Mouse (Mus musculus) lung, postnatal 14 days (tissue): ENCODE results near the gene Pold1.

Experiments
- DNase-seq: peaks from one replicate; pipeline ENCODE4 v3.0.0; 2021

Gene Pold1

GRCm38 (mm10) chr7:44542555-44542954, 6.1 kb downstream of the Pold1 start:
- no peak for DNase-seq

GRCm38 (mm10) chr7:44538756-44539624, 9.7 kb downstream of the Pold1 start:
- no peak for DNase-seq

- no peak for DNase-seq
Observed at GRCm38 (mm10) chr7:44537496-44537895, 11.2 kb downstream of the Pold1 start.

GRCm38 (mm10) chr7:44537009-44537408, 11.6 kb downstream of the Pold1 start:
- no peak for DNase-seq

GRCm38 (mm10) chr7:44536590-44536968, 12.1 kb downstream of the Pold1 start:
- DNase-seq = peak; percentile 72

GRCm38 (mm10) chr7:44535657-44536589, 12.7 kb downstream of the Pold1 start:
- no peak for DNase-seq

GRCm38 (mm10) chr7:44534656-44535441, 13.8 kb downstream of the Pold1 start:
- DNase-seq = no peak

- DNase-seq = no peak
Observed at GRCm38 (mm10) chr7:44534242-44534641, 14.4 kb downstream of the Pold1 start.

GRCm38 (mm10) chr7:44533746-44534045, 15.0 kb downstream of the Pold1 start:
- no peak for DNase-seq

- no peak for DNase-seq
Observed at GRCm38 (mm10) chr7:44532918-44533745, 15.5 kb downstream of the Pold1 start.

GRCm38 (mm10) chr7:44531946-44532732, 16.5 kb downstream of the Pold1 start, which contains the start of gene Spib:
TSS of gene Spib (minus strand) at chr7:44532071.
- DNase-seq = no peak

GRCm38 (mm10) chr7:44531207-44531606, 17.4 kb downstream of the Pold1 start:
- no peak for DNase-seq

- no peak for DNase-seq
Observed at GRCm38 (mm10) chr7:44530507-44530906, 18.1 kb downstream of the Pold1 start.

- no peak for DNase-seq
Observed at GRCm38 (mm10) chr7:44529518-44529917, 19.1 kb downstream of the Pold1 start.

GRCm38 (mm10) chr7:44527483-44528398, 20.9 kb downstream of the Pold1 start:
- peak; percentile 77 for DNase-seq

- no peak for DNase-seq
Observed at GRCm38 (mm10) chr7:44526414-44527154, 22.1 kb downstream of the Pold1 start.

GRCm38 (mm10) chr7:44525126-44525832, 23.4 kb downstream of the Pold1 start:
- DNase-seq = peak; percentile 89

- DNase-seq = peak; percentile 37
Observed at GRCm38 (mm10) chr7:44524502-44524901, 24.1 kb downstream of the Pold1 start, which contains the start of gene Mybpc2. TSS of gene Mybpc2 (minus strand) at chr7:44524656.

- DNase-seq = no peak
Observed at GRCm38 (mm10) chr7:44523056-44523455, 25.6 kb downstream of the Pold1 start.
